10 mouse cellular contexts compared by ENCODE assay signal in the genomic region with DNA sequence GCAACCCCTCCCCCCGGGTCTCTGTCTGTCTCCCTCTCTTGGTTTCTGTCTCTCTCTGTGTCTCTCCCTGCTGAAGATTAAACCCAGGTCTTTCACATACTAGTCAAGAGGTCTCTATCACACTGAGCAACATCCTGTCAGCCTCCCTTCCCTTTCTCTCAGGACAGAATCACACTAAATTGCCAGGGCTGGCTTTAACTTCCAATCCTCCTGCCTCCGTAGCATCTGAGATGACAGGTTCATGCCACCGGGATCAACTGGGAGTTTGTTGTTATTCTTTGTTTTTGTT. TPM values are rescaled to one million over a fixed set of nuclear protein-coding genes. Genes with fewer than 3 reads are reported as not detected.
DNase-seq lines count a peak whose midpoint lies in the region; ATAC-seq and TF ChIP-seq lines count a peak whose summit lies in the region.
"Had no signal": no experiment of that assay in that cellular context is flagged by ENCODE, and none has a peak within 500 bp of the region (broad histone marks: within the 10 kb centered on the region; RNA-seq: fewer than 3 reads in every experiment).

No protein-coding gene starts in this region.

- no peak overlapping the region for H3K9ac ChIP-seq in forebrain, embryonic 16.5 days (replicated peaks; ENCODE audit: low read depth, low read length)
- H3K9ac ChIP-seq in liver, embryonic 13.5 days, result peak overlapping the region; percentile 59

- DNase-seq in forebrain, embryonic 10.5 days (ENCODE audit: extremely low spot score, low spot score), result no peak
- DNase-seq in layer of hippocampus, adult 2 months (ENCODE audit: low spot score in 2 of 2), result no peak
- DNase-seq in layer of hippocampus, postnatal 36 days, result no peak
- DNase-seq in liver, embryonic 13.5 days, result no peak
- DNase-seq in adrenal gland, adult 18-20 months (ENCODE audit: low spot score in 2 of 2), result no peak
- no peak for DNase-seq in urinary bladder, adult 2 months (ENCODE audit: low spot score)
- DNase-seq: cerebellum, postnatal 14 days; midbrain, embryonic 14.5 days had no signal

- 0 out of 2 replicates have a peak, but pooled peaks cover 3% of the 10 kb centered on the region for H3K9me3 ChIP-seq in forebrain, embryonic 10.5 days
- no peaks in the 10 kb centered on the region for H3K9me3 ChIP-seq in forebrain, embryonic 16.5 days (ENCODE audit: control insufficient read depth, low read length)
- H3K9me3 ChIP-seq in liver, embryonic 13.5 days (replicated peaks), result no peaks in the 10 kb centered on the region

- H3K36me3 ChIP-seq in forebrain, embryonic 10.5 days (replicated peaks), result no peaks in the 10 kb centered on the region
- no peaks in the 10 kb centered on the region for H3K36me3 ChIP-seq in forebrain, embryonic 16.5 days (ENCODE audit: control insufficient read depth, insufficient read depth)
- no peaks in the 10 kb centered on the region for H3K36me3 ChIP-seq in liver, embryonic 13.5 days

- TF ChIP-seq CTCF in layer of hippocampus, adult 2 months (conservative IDR thresholded peaks at IDR 0.05), result no peak

- H3K27me3 ChIP-seq in forebrain, embryonic 10.5 days (ENCODE audit: poor library complexity, severe bottlenecking), result peaks cover 24% of the 10 kb centered on the region
- H3K27me3 ChIP-seq in forebrain, embryonic 16.5 days (replicated peaks; ENCODE audit: control insufficient read depth, insufficient read depth, low read length), result 0 out of 2 replicates have a peak, but pooled peaks cover 2% of the 10 kb centered on the region
- no peaks in the 10 kb centered on the region for H3K27me3 ChIP-seq in liver, embryonic 13.5 days

- 55% methylated on average over 3 of the region's 3 CpGs for WGBS in forebrain, embryonic 10.5 days
- 51% methylated on average over 3 of the region's 3 CpGs for WGBS in forebrain, embryonic 16.5 days
- 41% methylated on average over 3 of the region's 3 CpGs for WGBS in liver, embryonic 13.5 days (ENCODE audit: insufficient replicate concordance)

- no peak overlapping the region for H3K4me3 ChIP-seq in forebrain, embryonic 10.5 days
- H3K4me3 ChIP-seq in forebrain, embryonic 16.5 days (replicated peaks; ENCODE audit: low read length), result no peak overlapping the region
- no peak overlapping the region for H3K4me3 ChIP-seq in layer of hippocampus, adult 2 months
- no peak overlapping the region for H3K4me3 ChIP-seq in brown adipose tissue, adult 24 weeks (ENCODE audit: insufficient read depth, low read depth, low read length)
- no peak overlapping the region for H3K4me3 ChIP-seq in liver, embryonic 13.5 days (replicated peaks)

- peaks cover 42% of the 10 kb centered on the region for H3K4me1 ChIP-seq in forebrain, embryonic 10.5 days
- H3K4me1 ChIP-seq in forebrain, embryonic 16.5 days (replicated peaks; ENCODE audit: control insufficient read depth, insufficient read depth, low read length), result peaks cover 7% of the 10 kb centered on the region
- peaks cover 11% of the 10 kb centered on the region for H3K4me1 ChIP-seq in brown adipose tissue, adult 24 weeks (ENCODE audit: control insufficient read depth, insufficient read depth, insufficient read length, low read length)
- H3K4me1 ChIP-seq in liver, embryonic 13.5 days (replicated peaks), result peaks cover 91% of the 10 kb centered on the region

- ATAC-seq in forebrain, embryonic 16.5 days, result no peak
- no peak for ATAC-seq in liver, embryonic 13.5 days (ENCODE audit: low read depth)

- H3K27ac ChIP-seq in forebrain, embryonic 10.5 days, result peak overlapping the region; percentile 75
- no peak overlapping the region for H3K27ac ChIP-seq in forebrain, embryonic 16.5 days (ENCODE audit: low read length)
- peak overlapping the region; percentile 63 for H3K27ac ChIP-seq in layer of hippocampus, adult 2 months
- peak overlapping the region; percentile 62 for H3K27ac ChIP-seq in brown adipose tissue, adult 24 weeks (replicated peaks; ENCODE audit: low read depth, low read length)
- peak overlapping the region; percentile 86 for H3K27ac ChIP-seq in liver, embryonic 13.5 days

- H3K4me2 ChIP-seq in forebrain, embryonic 16.5 days (ENCODE audit: low read length), result no peak overlapping the region
- peak overlapping the region; percentile 41; the same call in 1 of the 2 replicates for H3K4me2 ChIP-seq in liver, embryonic 13.5 days

RNA-seq across cellular contexts. Expression of a gene that starts 20.3 kb away (rescaled TPM):
- polyA plus RNA-seq in forebrain, embryonic 10.5 days (2016; fragmentation: Nextera tagmentation; extraction: Ambion mirVana), result 12,867 and 12,868 TPM in 2 replicates
- 15,087 and 15,431 TPM in 2 replicates for polyA plus RNA-seq in forebrain, embryonic 16.5 days (2015; fragmentation: Nextera tagmentation; extraction: Ambion mirVana)
- 1,000 to 10,000 TPM; 3,149 to 3,251 TPM for total RNA-seq in layer of hippocampus, adult 2 months (2021)
- total RNA-seq in layer of hippocampus, postnatal 36 days (2021), result 1,000 to 10,000 TPM; 3,215 to 3,370 TPM
- 1,228 and 1,297 TPM in 2 replicates for polyA plus RNA-seq in brown adipose tissue, adult 24 weeks (2012; ENCODE audit: insufficient read depth, insufficient read length, missing spikeins)
- polyA plus RNA-seq in liver, embryonic 13.5 days (2015; fragmentation: Nextera tagmentation; extraction: Ambion mirVana), result 8,250 and 9,425 TPM in 2 replicates
- 1,000 to 10,000 TPM; 2,759 to 3,567 TPM for total RNA-seq in adrenal gland, adult 18-20 months (2021)
- 5,740 and 7,458 TPM in 2 replicates for polyA plus RNA-seq in urinary bladder, adult 2 months (2012; rRNA removed)

RNA-seq across cellular contexts. Expression of a gene that starts 31.7 kb away (rescaled TPM):
- polyA plus RNA-seq in forebrain, embryonic 10.5 days (2016; fragmentation: Nextera tagmentation; extraction: Ambion mirVana), result 24.2 and 25.1 TPM in 2 replicates
- 29.5 and 31.4 TPM in 2 replicates for polyA plus RNA-seq in forebrain, embryonic 16.5 days (2015; fragmentation: Nextera tagmentation; extraction: Ambion mirVana)
- total RNA-seq in layer of hippocampus, adult 2 months (2021), result 10 to 100 TPM; 36.7 to 39.9 TPM
- total RNA-seq in layer of hippocampus, postnatal 36 days (2021), result 10 to 100 TPM; 37.1 to 41.6 TPM
- polyA plus RNA-seq in brown adipose tissue, adult 24 weeks (2012; ENCODE audit: insufficient read depth, insufficient read length, missing spikeins), result 2.7 and 2.9 TPM in 2 replicates
- polyA plus RNA-seq in liver, embryonic 13.5 days (2015; fragmentation: Nextera tagmentation; extraction: Ambion mirVana), result 3.7 and 4.2 TPM in 2 replicates
- total RNA-seq in adrenal gland, adult 18-20 months (2021), result 1 to 10 TPM; 8.0 to 9.5 TPM
- polyA plus RNA-seq in urinary bladder, adult 2 months (2012; rRNA removed), result 7.0 and 8.4 TPM in 2 replicates

RNA-seq across cellular contexts. Expression of a gene that starts 33.3 kb away (rescaled TPM):
- polyA plus RNA-seq in forebrain, embryonic 10.5 days (2016; fragmentation: Nextera tagmentation; extraction: Ambion mirVana), result 676 and 689 TPM in 2 replicates
- polyA plus RNA-seq in forebrain, embryonic 16.5 days (2015; fragmentation: Nextera tagmentation; extraction: Ambion mirVana), result 541 and 600 TPM in 2 replicates
- total RNA-seq in layer of hippocampus, adult 2 months (2021), result 100 to 1,000 TPM; 172 to 173 TPM
- 100 to 1,000 TPM; 185 to 194 TPM for total RNA-seq in layer of hippocampus, postnatal 36 days (2021)
- 9.1 and 16.2 TPM in 2 replicates for polyA plus RNA-seq in brown adipose tissue, adult 24 weeks (2012; ENCODE audit: insufficient read depth, insufficient read length, missing spikeins)
- polyA plus RNA-seq in liver, embryonic 13.5 days (2015; fragmentation: Nextera tagmentation; extraction: Ambion mirVana), result 29.5 and 38.3 TPM in 2 replicates
- 10 to 100 TPM; 17.3 to 25.6 TPM for total RNA-seq in adrenal gland, adult 18-20 months (2021)
- 63.4 and 69.0 TPM in 2 replicates for polyA plus RNA-seq in urinary bladder, adult 2 months (2012; rRNA removed)
